Mouse (Mus musculus) monocyte, adult 5-6 weeks (primary cell): ENCODE results near the gene Plcb2. TPM values are rescaled to one million over a fixed set of nuclear protein-coding genes. Genes with fewer than 3 reads are reported as not detected.

Experiments used
- ATAC-seq: fragments of 153-309, 156-312 bp; replicated peaks from 2 replicates; pipeline ENCODE4 v1.8.0; 2017; ENCODE audit warnings: mild to moderate bottlenecking; ENCODE audit not compliant: low TSS enrichment, insufficient number of reproducible peaks, severe bottlenecking, poor library complexity, low FRiP score
- total RNA-seq: library from RNA; stranded (forward); fragments of 200-1000, 200-491, 200-594 nt; gene quantifications from 3 replicates; pipeline ENCODE4 v1.2.3, GENCODE M21; 2017

The Plcb2 gene
- total RNA-seq, 1 experiment from 2014 or later: 32.8 TPM

DNA sequence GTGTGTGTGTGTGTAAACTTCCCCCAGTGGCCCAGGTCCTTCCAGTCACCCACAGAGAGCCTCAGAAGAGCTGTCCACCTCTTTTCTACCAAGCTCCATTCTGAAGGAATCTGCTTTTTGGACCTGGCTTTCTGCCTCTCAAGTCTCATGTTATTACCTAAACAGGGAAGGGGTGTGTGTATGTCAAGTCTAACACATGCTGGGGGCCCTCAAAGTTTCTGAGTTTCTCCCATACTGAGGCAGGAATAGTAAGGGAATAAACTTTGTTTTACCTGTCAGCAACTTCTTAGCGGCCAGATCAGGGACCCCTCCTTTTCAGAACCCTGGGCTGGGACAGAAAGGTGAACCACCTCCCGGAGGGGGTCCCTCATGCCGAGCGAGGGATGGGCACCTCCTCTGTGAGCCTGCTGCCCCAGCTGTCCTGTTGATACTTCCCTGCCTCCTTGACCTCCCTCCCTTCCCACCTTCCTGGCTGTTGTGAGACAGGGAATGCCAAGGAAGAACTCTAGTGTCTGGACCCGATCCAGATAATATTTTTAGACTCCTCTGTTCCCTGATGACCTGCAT is 30.8 kb downstream of the Plcb2 start:
- ATAC-seq: no peak

GRCm38 (mm10) chr2:118696451-118697308 is 31.6 kb downstream of the Plcb2 start:
- ATAC-seq: no peak

DNA sequence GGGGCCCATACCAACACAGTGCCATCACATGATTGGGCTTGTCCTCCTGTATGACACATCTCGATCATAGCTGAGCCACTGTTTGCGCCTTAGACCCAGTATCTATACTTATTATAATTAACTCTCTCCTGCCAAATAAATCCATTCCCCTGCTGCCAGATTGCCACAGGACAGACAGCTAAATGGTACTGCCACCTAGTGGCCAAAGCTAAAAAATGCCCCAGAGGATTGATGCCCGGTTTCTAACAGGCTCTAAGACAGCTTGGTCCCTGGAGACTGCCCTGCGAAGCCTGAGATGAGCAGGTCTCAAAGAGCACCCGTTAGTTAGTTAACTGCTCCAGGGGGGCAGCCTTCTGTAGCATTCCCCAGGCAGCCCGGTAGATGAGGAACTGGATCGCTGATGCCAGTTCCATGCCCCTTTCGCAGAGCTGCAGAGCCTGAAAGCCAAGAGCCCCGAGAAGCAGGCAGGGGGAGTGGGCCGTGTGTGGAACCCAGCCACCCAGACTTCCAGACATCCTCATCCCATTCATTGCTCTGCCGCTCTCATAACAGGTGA is 32.5 kb downstream of the Plcb2 start:
- peak; percentile 40; the same call in 1 of the 2 replicates for ATAC-seq

DNA sequence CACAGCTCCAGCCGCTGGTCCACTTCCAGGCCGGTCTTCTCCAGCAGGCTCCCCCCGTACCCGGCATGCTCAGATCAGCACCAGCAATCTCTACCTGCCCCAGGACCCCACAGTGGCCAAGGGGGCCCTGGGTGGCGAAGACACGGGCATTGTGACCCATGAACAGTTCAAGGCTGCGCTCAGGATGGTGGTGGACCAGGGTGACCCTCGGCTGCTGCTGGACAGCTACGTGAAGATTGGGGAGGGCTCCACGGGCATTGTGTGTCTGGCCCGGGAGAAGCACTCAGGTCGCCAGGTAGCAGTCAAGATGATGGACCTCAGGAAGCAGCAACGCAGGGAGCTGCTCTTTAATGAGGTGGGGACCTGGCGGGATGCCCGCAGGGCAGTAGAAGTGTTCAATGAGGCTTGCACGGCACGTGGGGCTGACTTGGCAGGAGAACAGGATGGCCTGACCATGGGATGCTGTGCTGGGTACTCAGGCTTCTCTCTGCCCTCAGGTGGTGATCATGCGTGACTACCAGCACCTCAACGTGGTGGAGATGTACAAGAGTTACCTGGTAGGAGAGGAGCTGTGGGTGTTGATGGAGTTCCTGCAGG is 34.8 kb downstream of the Plcb2 start:
- ATAC-seq: no peak

- no peak for ATAC-seq
These were observed 38.4 kb downstream of the Plcb2 start for GRCm38 (mm10) chr2:118689875-118690274.

DNA sequence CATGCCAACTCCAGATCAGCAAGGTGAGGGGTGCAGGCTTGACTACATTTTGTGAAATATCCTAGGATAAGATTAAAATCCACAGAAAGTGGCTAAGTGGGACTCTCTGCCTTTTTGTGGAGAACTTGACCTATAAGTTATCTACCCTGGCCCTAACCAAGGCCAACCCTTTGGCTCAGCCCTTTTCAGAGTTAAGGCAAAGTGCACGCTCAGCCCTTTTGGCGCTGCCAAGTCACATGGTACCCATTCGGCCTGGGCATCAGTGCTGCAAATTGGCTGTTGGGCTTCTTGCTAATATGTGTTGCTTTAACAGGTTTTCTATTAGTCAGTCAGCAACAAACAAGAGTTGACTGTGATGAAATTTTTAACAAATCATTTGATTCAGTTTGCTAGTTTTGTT is 40.4 kb downstream of the Plcb2 start:
- ATAC-seq: no peak

- ATAC-seq: no peak
These were observed 41.5 kb downstream of the Plcb2 start for GRCm38 (mm10) chr2:118686693-118687092.

DNA sequence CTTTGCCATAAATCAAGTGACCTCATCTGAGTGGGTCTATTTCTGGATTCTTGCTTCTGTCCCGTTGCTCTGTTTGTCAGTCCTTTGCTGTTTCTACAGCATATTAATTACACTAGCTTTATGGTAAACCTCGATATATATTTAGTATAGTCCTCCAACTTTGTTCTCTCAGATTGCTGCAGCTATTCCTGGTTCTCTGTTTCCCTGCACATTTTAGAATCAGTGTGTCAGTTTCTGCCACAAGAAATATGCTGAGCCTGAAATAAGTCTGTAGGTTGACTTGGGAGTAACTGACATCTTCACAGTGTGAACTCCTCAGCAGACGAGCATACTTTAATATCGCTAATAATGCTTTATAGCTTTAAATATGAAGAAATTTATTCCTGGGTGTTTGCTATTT is 43.1 kb downstream of the Plcb2 start:
- ATAC-seq: no peak

GRCm38 (mm10) chr2:118682544-118683260 is 45.5 kb downstream of the Plcb2 start:
- ATAC-seq: no peak

DNA sequence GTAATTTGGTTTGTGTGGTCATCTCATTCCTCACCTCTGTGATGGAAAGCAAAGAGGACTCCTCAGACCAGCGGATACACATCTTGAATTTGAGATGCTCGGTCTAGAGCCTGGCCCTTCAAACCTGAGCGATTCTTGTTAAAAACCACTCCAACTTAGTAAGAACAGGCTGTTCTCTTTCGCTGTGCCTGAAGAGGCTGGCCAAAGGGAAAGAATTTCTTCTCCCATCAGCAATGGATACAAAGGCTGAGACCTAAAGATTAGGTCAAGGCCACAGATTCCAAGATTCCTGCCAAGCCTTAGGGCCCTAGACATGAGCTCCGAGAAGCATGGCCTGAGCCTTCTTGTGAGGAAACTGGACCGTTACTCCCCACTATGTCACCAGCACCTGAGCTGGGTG is 47.3 kb downstream of the Plcb2 start:
- no peak for ATAC-seq

- ATAC-seq: no peak
These were observed 48.7 kb downstream of the Plcb2 start for GRCm38 (mm10) chr2:118679577-118679976.

DNA sequence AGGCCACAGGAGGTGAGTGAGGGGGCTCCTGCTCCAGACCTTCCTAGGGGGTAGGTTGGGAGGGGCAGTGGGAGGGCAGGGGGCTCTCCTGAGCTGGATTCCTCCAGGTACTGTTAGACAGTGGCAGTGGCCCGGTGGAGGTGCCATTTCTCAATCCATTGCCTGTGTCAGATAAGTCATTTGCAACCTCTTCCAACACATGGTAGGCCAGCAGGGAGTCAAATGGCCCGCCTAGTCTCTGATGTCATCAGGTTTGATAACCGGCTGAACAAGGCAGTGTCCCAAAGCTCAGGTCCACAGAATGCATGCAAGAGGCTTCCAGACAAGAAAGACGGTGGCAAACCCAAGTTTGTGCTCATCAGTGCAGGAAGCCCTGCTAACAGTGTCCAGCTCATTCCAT is 50.4 kb downstream of the Plcb2 start:
- no peak for ATAC-seq

- no peak for ATAC-seq
These were observed 51.1 kb downstream of the Plcb2 start for GRCm38 (mm10) chr2:118676839-118677741.

DNA sequence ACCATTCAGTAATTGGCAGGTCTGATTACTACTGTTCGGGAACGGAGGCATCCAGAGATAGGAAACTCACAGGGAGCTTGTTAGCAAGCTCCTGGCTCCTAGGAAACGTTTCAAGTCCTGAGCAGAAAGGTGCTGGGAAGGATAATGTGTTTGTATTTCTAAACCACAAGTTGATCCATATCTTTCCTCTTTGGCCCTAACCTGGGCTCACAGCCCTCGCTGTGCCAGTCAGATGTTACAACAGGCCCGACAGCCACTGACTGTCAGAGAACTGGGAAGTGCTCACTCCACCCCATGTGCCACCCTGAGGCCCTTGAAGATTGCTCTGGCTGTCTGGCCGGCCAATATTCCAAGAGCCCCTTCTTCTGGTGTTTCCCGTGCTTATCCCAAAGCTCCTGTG is 53.7 kb downstream of the Plcb2 start:
- no peak for ATAC-seq

GRCm38 (mm10) chr2:118673686-118674465 is 54.4 kb downstream of the Plcb2 start:
- no peak for ATAC-seq

- ATAC-seq: no peak
These were observed 56.5 kb downstream of the Plcb2 start for GRCm38 (mm10) chr2:118671728-118672127.

DNA sequence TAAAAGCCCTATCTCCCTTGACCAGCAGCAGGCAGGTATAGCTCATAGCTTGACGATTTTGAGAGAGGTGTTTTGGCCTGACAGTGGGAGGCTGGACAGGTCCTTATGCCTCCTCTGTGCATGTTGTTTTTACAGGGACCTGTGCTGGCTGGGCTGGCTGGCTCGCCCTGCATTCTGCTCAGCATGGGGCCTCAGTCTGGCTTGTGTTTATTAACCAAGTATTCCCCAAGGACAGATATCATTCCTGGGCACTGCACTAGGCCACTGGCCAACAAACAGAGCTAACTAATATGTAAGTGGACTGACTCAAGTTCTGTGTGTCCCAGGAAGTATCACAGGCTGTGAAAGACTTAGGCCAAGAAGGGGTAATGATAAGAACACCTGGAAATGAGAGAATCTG is 58.5 kb downstream of the Plcb2 start:
- ATAC-seq: no peak
